In the genomic region with DNA sequence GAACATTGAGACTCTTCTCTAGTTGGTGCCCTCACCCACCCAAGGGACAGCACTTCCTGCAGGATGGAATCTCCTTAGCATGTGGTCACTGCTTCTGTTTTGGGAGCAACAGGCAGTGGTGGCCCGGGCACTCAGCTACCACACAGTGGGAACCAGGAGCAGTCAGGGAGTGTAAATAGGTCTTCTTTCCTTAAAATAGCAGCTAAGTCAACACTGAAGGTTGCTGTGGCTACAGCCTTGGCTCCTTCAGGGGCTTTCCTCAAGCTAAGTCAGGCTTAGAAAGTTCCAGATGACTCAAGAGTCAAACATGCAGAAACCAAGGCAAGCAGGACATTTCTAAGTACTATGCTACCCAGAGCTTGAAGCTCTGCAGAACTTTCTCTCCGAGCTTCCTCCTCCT, we compare ENCODE assay signal across 22 mouse cellular contexts. TPM values are rescaled to one million over a fixed set of nuclear protein-coding genes. Genes with fewer than 3 reads are reported as not detected.
DNase-seq lines count a peak whose midpoint lies in the region; ATAC-seq and TF ChIP-seq lines count a peak whose summit lies in the region.
"Had no signal": no experiment of that assay in that cellular context is flagged by ENCODE, and none has a peak within 500 bp of the region (broad histone marks: within the 10 kb centered on the region; RNA-seq: fewer than 3 reads in every experiment).

No protein-coding gene starts in this region.

- H3K4me1 ChIP-seq in heart, embryonic 15.5 days (replicated peaks) = peaks cover 14% of the 10 kb centered on the region
- no peaks in the 10 kb centered on the region for H3K4me1 ChIP-seq in hindbrain, postnatal 0 days (ENCODE audit: insufficient read depth, low read length)
- H3K4me1 ChIP-seq: embryonic facial prominence, embryonic 12.5 days; limb, embryonic 13.5 days; midbrain, embryonic 10.5 days; neural tube, embryonic 12.5 days; stomach, embryonic 15.5 days had no signal

- peak overlapping the region; percentile 54 for H3K27ac ChIP-seq in heart, embryonic 15.5 days
- no peak overlapping the region for H3K27ac ChIP-seq in hindbrain, postnatal 0 days
- H3K27ac ChIP-seq in layer of hippocampus, adult 2 months = no peak overlapping the region
- H3K27ac ChIP-seq: embryonic facial prominence, embryonic 12.5 days; hindbrain, embryonic 13.5 days; limb, embryonic 13.5 days; liver, embryonic 14.5 days; midbrain, embryonic 10.5 days; neural tube, embryonic 12.5 days; stomach, embryonic 15.5 days had no signal

- no peak overlapping the region for H3K4me2 ChIP-seq in heart, embryonic 15.5 days
- no peak overlapping the region for H3K4me2 ChIP-seq in hindbrain, postnatal 0 days (ENCODE audit: low read depth, low read length)
- H3K4me2 ChIP-seq: embryonic facial prominence, embryonic 12.5 days; hindbrain, embryonic 13.5 days; limb, embryonic 13.5 days; neural tube, embryonic 12.5 days; stomach, embryonic 15.5 days had no signal

- H3K27me3 ChIP-seq in heart, embryonic 15.5 days = no peaks in the 10 kb centered on the region
- H3K27me3 ChIP-seq in hindbrain, postnatal 0 days (ENCODE audit: insufficient read depth, low read length) = no peaks in the 10 kb centered on the region
- H3K27me3 ChIP-seq: embryonic facial prominence, embryonic 12.5 days; hindbrain, embryonic 13.5 days; limb, embryonic 13.5 days; neural tube, embryonic 12.5 days; stomach, embryonic 15.5 days had no signal

- no peak for TF ChIP-seq CTCF in hindbrain, postnatal 0 days (IDR thresholded peaks at IDR 0.05; ENCODE audit: low read depth)
- no peak for TF ChIP-seq CTCF in layer of hippocampus, adult 2 months (conservative IDR thresholded peaks at IDR 0.05)

- DNase-seq in gastrocnemius, adult 18-20 months (ENCODE audit: low spot score) = peak; percentile 35
- DNase-seq in gastrocnemius, postnatal 14 days = no peak
- DNase-seq in lung, postnatal 36 days = peak; percentile 46
- no peak for DNase-seq in lung, postnatal 25 days (ENCODE audit: low spot score)
- no peak for DNase-seq in hindbrain, postnatal 0 days (ENCODE audit: low spot score)
- DNase-seq in layer of hippocampus, adult 2 months (ENCODE audit: low spot score in 2 of 2) = no peak
- no peak for DNase-seq in kidney, adult 9 months
- DNase-seq: adrenal gland, postnatal 36 days; cerebellum, adult 8-10 months; kidney, postnatal 14 days; layer of hippocampus, adult 9-11 months; lung, postnatal 14 days; thymus, adult 2 months had no signal

- H3K4me3 ChIP-seq in heart, embryonic 15.5 days = no peak overlapping the region
- H3K4me3 ChIP-seq in hindbrain, postnatal 0 days (ENCODE audit: low read length) = no peak overlapping the region
- no peak overlapping the region for H3K4me3 ChIP-seq in layer of hippocampus, adult 2 months
- H3K4me3 ChIP-seq: embryonic facial prominence, embryonic 12.5 days; hindbrain, embryonic 13.5 days; limb, embryonic 13.5 days; midbrain, embryonic 10.5 days; neural tube, embryonic 12.5 days; stomach, embryonic 15.5 days had no signal

- H3K9me3 ChIP-seq in heart, embryonic 15.5 days (replicated peaks) = no peaks in the 10 kb centered on the region
- H3K9me3 ChIP-seq in hindbrain, postnatal 0 days (ENCODE audit: low read length) = no peaks in the 10 kb centered on the region
- H3K9me3 ChIP-seq: embryonic facial prominence, embryonic 12.5 days; hindbrain, embryonic 13.5 days; limb, embryonic 13.5 days; midbrain, embryonic 10.5 days; neural tube, embryonic 12.5 days; stomach, embryonic 15.5 days had no signal

- no peak for ATAC-seq in heart, embryonic 15.5 days (replicated peaks; ENCODE audit: insufficient number of reproducible peaks, insufficient read depth, low FRiP score, low read depth)
- no peak for ATAC-seq in hindbrain, postnatal 0 days
- ATAC-seq: intestine, embryonic 16.5 days had no signal

- WGBS in heart, embryonic 15.5 days = 38% methylated on average over 2 of the region's 2 CpGs
- 83% methylated on average over 2 of the region's 2 CpGs for WGBS in hindbrain, postnatal 0 days

- H3K36me3 ChIP-seq in heart, embryonic 15.5 days = peaks cover 22% of the 10 kb centered on the region
- no peaks in the 10 kb centered on the region for H3K36me3 ChIP-seq in hindbrain, postnatal 0 days (ENCODE audit: insufficient read depth, low read length)
- H3K36me3 ChIP-seq: embryonic facial prominence, embryonic 12.5 days; hindbrain, embryonic 13.5 days; limb, embryonic 13.5 days; neural tube, embryonic 12.5 days; stomach, embryonic 15.5 days had no signal

- intact Hi-C loops in gastrocnemius, postnatal 14 days (cut with DNase I; ENCODE audit: low total_unique reads) = no loop called here

- H3K9ac ChIP-seq in heart, embryonic 15.5 days = no peak overlapping the region
- no peak overlapping the region for H3K9ac ChIP-seq in hindbrain, postnatal 0 days (replicated peaks; ENCODE audit: low read length)
- H3K9ac ChIP-seq: embryonic facial prominence, embryonic 12.5 days; hindbrain, embryonic 13.5 days; limb, embryonic 13.5 days; liver, embryonic 14.5 days; neural tube, embryonic 12.5 days; stomach, embryonic 15.5 days had no signal

RNA-seq across cellular contexts. Expression of gene Fam189a2, which starts 43.5 kb away (rescaled TPM):
- 10 to 100 TPM; 23.9 to 33.6 TPM for total RNA-seq in gastrocnemius, adult 18-20 months (2021)
- total RNA-seq in gastrocnemius, postnatal 14 days (2021) = 10 to 100 TPM; 22.3 to 25.9 TPM
- 5.6 and 5.9 TPM in 2 replicates for polyA plus RNA-seq in heart, embryonic 15.5 days (2015; fragmentation: Nextera tagmentation; extraction: Ambion mirVana)
- 12.8 and 16.9 TPM in 2 replicates for total RNA-seq in hindbrain, postnatal 0 days (2014; rRNA removed)
- 2.7 and 2.9 TPM in 2 replicates for polyA plus RNA-seq in hindbrain, postnatal 0 days (2015; fragmentation: Nextera tagmentation; extraction: Ambion mirVana)
- total RNA-seq in layer of hippocampus, adult 2 months (2021) = 1 to 10 TPM; 7.9 to 8.6 TPM

Comparison
In these comparisons a context has a peak if more than half of its experiments do, and no peak if none do; other contexts are left out.
1. DNase-seq: peak in gastrocnemius, adult 18-20 months (single experiment) and lung, postnatal 36 days (single experiment); none in gastrocnemius, postnatal 14 days (single experiment), lung, postnatal 25 days (single experiment), hindbrain, postnatal 0 days (single experiment), layer of hippocampus, adult 2 months (0 of 2) and kidney, adult 9 months (single experiment).